15 mouse cellular contexts compared by ENCODE assay signal in genomic region chr16:79350127-79350526, GRCm38 (mm10).
"Had no signal": no experiment of that assay in that cellular context is flagged by ENCODE, and none has a peak within 500 bp of the region (broad histone marks: within the 10 kb centered on the region; RNA-seq: fewer than 3 reads in every experiment).

No protein-coding gene starts in this region.

- H3K36me3 ChIP-seq: limb, embryonic 12.5 days; midbrain, embryonic 12.5 days; neural tube, embryonic 13.5 days had no signal

- ATAC-seq: intestine, embryonic 16.5 days had no signal

- H3K4me1 ChIP-seq: limb, embryonic 12.5 days; midbrain, embryonic 12.5 days; neural tube, embryonic 13.5 days had no signal

- H3K27ac ChIP-seq: limb, embryonic 12.5 days; liver, embryonic 14.5 days; midbrain, embryonic 12.5 days; neural tube, embryonic 13.5 days had no signal

- H3K4me3 ChIP-seq: limb, embryonic 12.5 days; midbrain, embryonic 12.5 days; neural tube, embryonic 13.5 days had no signal

- H3K27me3 ChIP-seq: limb, embryonic 12.5 days; midbrain, embryonic 12.5 days; neural tube, embryonic 13.5 days had no signal

- H3K9ac ChIP-seq: limb, embryonic 12.5 days; liver, embryonic 14.5 days; midbrain, embryonic 12.5 days; neural tube, embryonic 13.5 days had no signal

- H3K9me3 ChIP-seq: limb, embryonic 12.5 days; midbrain, embryonic 12.5 days; neural tube, embryonic 13.5 days had no signal

- H3K4me2 ChIP-seq: limb, embryonic 12.5 days; midbrain, embryonic 12.5 days; neural tube, embryonic 13.5 days had no signal

- DNase-seq: kidney, adult 2 months; kidney, postnatal 36 days; layer of hippocampus, adult 9-11 months; layer of hippocampus, postnatal 36 days; lung, adult 2 months; lung, postnatal 10 days; lung, postnatal 4 days; right cerebral cortex, adult 18-20 months; right cerebral cortex, postnatal 25 days; thymus, postnatal 36 days had no signal
